Comparison of ENCODE assay signal across 13 mouse cellular contexts in the genomic region with DNA sequence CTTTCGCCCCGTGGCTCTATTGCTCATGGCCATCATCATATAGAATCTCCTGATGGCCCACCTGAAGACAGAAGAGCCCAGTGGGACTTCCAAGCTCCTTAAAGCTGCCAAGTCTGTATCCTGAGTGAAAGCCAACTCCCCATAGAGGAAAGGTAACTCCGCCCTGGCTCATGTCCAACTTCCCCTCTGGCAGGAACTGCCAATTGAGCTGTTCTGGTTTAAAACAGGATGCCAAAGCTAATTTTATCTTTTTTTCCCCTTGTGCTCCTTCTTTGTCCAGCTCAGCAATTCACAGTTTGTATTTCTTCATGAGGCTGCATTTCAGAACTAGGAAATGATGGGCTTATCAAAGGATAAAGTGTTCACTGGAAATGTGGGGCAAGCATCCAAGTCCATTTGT.
DNase-seq lines count a peak whose midpoint lies in the region; ATAC-seq and TF ChIP-seq lines count a peak whose summit lies in the region.
"Had no signal": no experiment of that assay in that cellular context is flagged by ENCODE, and none has a peak within 500 bp of the region (broad histone marks: within the 10 kb centered on the region; RNA-seq: fewer than 3 reads in every experiment).

No protein-coding gene starts in this region.

- no peaks in the 10 kb centered on the region for H3K9me3 ChIP-seq in limb, embryonic 14.5 days (ENCODE audit: control insufficient read depth, low read length)
- H3K9me3 ChIP-seq in limb, embryonic 10.5 days (replicated peaks), result no peaks in the 10 kb centered on the region
- H3K9me3 ChIP-seq: G1E; heart, embryonic 15.5 days; megakaryocyte, embryonic 14.5 days; neural tube, embryonic 13.5 days had no signal

- DNase-seq in limb, embryonic 14.5 days (ENCODE audit: low spot score), result peak; percentile 57
- no peak for DNase-seq in limb, embryonic 10.5 days (ENCODE audit: low spot score)
- peak; percentile 46 for DNase-seq in brain, embryonic 14.5 days (ENCODE audit: low read depth)
- peak; percentile 80 for DNase-seq in cerebellum, adult 9-10 months
- DNase-seq in kidney, adult 9 months, result peak; percentile 33
- DNase-seq in spleen, adult 12 weeks (ENCODE audit: low spot score), result no peak
- no peak for DNase-seq in right cerebral cortex, postnatal 36 days (ENCODE audit: low spot score in 2 of 2)
- no peak for DNase-seq in neural tube, embryonic 10.5 days (ENCODE audit: extremely low spot score, low spot score)

- H3K36me3 ChIP-seq in limb, embryonic 14.5 days (ENCODE audit: control insufficient read depth, insufficient read depth, low read length), result no peaks in the 10 kb centered on the region
- H3K36me3 ChIP-seq in limb, embryonic 10.5 days, result no peaks in the 10 kb centered on the region
- H3K36me3 ChIP-seq: G1E; heart, embryonic 15.5 days; neural tube, embryonic 13.5 days had no signal

- no peak overlapping the region for H3K4me3 ChIP-seq in limb, embryonic 14.5 days (replicated peaks; ENCODE audit: low read length)
- no peak overlapping the region for H3K4me3 ChIP-seq in limb, embryonic 10.5 days
- H3K4me3 ChIP-seq: erythroblast, embryonic 14.5 days; heart, embryonic 15.5 days; megakaryocyte, embryonic 14.5 days; neural tube, embryonic 13.5 days had no signal

- H3K4me2 ChIP-seq in limb, embryonic 14.5 days (replicated peaks; ENCODE audit: low read depth, low read length, severe bottlenecking), result no peak overlapping the region
- H3K4me2 ChIP-seq: heart, embryonic 15.5 days; neural tube, embryonic 13.5 days had no signal

- H3K4me1 ChIP-seq in limb, embryonic 14.5 days (ENCODE audit: control insufficient read depth, insufficient read depth, low read length), result no peaks in the 10 kb centered on the region
- H3K4me1 ChIP-seq in limb, embryonic 10.5 days, result no peaks in the 10 kb centered on the region
- H3K4me1 ChIP-seq: megakaryocyte, embryonic 14.5 days; neural tube, embryonic 13.5 days had no signal

- no peak for TF ChIP-seq POLR2A in limb, embryonic 14.5 days (IDR thresholded peaks at IDR 0.05; ENCODE audit: borderline replicate concordance, extremely low read depth, insufficient read depth, insufficient read length)
- TF ChIP-seq POLR2A in brain, embryonic 14.5 days (IDR thresholded peaks at IDR 0.05; ENCODE audit: borderline replicate concordance, extremely low read depth, insufficient read depth, insufficient read length, poor library complexity, severe bottlenecking), result no peak

- H3K9ac ChIP-seq in limb, embryonic 14.5 days (ENCODE audit: low read depth, low read length, severe bottlenecking), result no peak overlapping the region
- H3K9ac ChIP-seq: heart, embryonic 15.5 days; neural tube, embryonic 13.5 days had no signal

- no peak for TF ChIP-seq CTCF in brain, embryonic 14.5 days (IDR thresholded peaks at IDR 0.05; ENCODE audit: borderline replicate concordance, extremely low read depth, insufficient read depth, insufficient read length)

- WGBS in limb, embryonic 14.5 days, result 79% methylated on average over 3 of the region's 3 CpGs
- WGBS in limb, embryonic 10.5 days, result 87% methylated on average over 3 of the region's 3 CpGs

- no peaks in the 10 kb centered on the region for H3K27me3 ChIP-seq in limb, embryonic 14.5 days (ENCODE audit: control insufficient read depth, insufficient read depth, low read length)
- no peaks in the 10 kb centered on the region for H3K27me3 ChIP-seq in limb, embryonic 10.5 days (ENCODE audit: low read depth, poor library complexity, severe bottlenecking)
- H3K27me3 ChIP-seq: heart, embryonic 15.5 days; megakaryocyte, embryonic 14.5 days; neural tube, embryonic 13.5 days had no signal

- ATAC-seq in limb, embryonic 14.5 days (ENCODE audit: low FRiP score, low read depth), result no peak

- H3K27ac ChIP-seq in limb, embryonic 14.5 days (replicated peaks; ENCODE audit: low read depth, low read length), result no peak overlapping the region
- no peak overlapping the region for H3K27ac ChIP-seq in limb, embryonic 10.5 days
- H3K27ac ChIP-seq: heart, embryonic 15.5 days; neural tube, embryonic 13.5 days had no signal

Comparison
In these comparisons a context has a peak if more than half of its experiments do, and no peak if none do; other contexts are left out.
1. DNase-seq: peak in limb, embryonic 14.5 days (single experiment), brain, embryonic 14.5 days (single experiment), cerebellum, adult 9-10 months (single experiment) and kidney, adult 9 months (single experiment); none in limb, embryonic 10.5 days (single experiment), spleen, adult 12 weeks (single experiment), right cerebral cortex, postnatal 36 days (0 of 2) and neural tube, embryonic 10.5 days (single experiment).